Mouse (Mus musculus): ENCODE results near the gene Ces2e.
A peak's percentile ranks its signal among the peaks of the same experiment; 100 is the strongest.
"Not testable (repeated sequence)": the region's sequence is repeated elsewhere in the genome, so short reads cannot be mapped to it uniquely, and the experiment has no call there.

Gene Ces2e

DNA sequence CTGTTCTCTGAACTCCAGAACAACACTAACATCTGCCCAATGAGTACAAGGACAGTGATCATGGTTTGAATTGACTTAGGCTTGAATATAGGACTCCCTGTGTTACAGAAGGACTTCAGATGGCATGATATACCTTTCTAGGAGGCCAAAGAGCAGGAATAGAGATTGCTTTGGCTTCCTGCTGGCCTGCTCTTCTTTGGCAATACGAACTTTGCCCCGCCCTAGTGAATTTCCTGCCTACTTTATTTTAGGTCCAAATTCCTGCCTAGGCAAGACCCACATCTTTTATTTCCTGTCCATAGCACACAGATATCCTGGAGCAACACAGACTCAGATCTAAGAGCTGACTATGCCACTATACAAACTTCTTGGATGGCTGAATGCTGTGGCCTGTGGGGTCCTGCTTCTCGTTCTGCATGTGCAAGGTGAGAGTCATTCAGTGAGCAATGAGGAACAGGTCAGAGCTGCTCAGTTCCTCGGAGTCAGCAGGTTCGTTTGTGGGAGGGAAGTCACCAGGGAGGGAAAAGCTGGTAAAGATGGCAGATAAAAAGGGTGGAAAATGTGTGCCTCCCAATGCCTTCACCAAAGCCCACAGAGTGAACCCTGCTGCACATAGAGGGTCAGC lies at the start of gene Ces2e:
Gene Ces2e (plus strand): TSS at position 289 of the 625 bp plus-strand sequence.
- no peak for DNase-seq

DNA sequence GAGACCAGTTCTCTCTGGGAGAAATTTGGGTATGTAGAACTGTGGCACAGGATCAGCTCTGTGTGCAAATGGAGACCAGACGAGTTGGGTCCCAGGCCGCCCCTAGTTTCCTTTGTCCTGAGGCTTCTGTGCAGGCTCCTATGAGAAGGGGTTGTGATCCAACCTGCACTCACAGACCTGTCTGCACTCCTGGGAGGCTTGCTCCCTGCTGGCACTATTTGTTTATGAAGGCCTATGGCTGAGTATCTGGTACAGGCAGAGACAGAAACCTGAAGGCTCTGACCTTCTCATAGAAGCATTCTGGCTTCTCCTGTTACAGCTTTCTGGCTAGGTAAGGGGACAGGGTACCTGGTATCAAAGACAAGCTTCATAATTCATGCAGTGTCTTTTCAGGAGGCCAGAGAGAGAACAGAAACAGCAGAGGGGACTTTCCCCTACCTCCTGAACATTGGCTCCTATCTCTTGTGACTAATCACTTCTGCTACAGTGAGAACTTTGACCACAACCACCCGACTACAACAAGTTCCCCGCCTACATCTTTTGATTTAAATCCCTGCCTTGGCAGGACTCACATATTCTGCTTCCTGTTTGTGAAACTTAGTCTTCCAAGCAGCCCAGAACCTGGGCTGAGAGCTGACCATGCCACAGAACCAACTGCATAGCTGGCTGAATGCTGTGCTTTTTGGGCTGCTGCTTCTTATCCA lies 39.7 kb upstream of the Ces2e start:
- DNase-seq = not testable (repeated sequence)

DNA sequence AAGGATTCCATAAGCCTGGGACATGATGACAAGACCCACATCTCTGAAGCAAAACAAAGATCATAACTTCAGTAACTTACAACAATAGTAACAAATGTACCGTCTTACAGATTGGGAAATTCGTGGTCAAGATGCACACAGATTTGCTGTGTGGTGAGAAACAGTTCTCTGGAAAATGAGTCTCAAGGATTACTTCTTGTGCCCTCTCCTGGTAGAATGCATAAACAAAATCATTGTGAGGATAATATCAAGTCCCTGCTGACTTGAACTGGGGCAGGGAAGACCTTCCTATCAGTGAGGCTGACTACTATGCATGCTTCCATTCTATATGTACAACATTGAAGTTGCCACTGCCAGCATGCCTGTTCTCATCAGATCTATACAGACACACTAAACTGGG lies 24.3 kb upstream of the Ces2e start:
- DNase-seq = no peak

DNA sequence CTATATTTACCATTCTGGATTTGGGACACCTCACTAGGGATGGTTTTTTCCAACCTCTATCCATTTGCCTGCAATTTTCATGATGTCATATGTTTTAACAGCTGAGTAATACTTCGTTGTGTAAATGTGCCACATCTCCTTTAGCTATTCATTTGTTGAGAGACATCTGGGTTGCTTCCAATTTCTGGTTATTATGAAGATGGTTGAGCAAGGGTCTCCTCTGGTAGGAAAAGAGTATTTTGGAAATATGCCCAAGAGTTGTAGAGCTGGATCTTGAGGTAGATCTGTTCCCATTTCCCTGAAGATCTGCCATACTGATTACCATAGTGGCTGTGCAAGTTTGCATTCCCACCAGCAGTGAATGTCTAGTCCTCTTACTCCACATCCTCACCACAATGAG lies 18.9 kb upstream of the Ces2e start:
- DNase-seq = no peak

DNA sequence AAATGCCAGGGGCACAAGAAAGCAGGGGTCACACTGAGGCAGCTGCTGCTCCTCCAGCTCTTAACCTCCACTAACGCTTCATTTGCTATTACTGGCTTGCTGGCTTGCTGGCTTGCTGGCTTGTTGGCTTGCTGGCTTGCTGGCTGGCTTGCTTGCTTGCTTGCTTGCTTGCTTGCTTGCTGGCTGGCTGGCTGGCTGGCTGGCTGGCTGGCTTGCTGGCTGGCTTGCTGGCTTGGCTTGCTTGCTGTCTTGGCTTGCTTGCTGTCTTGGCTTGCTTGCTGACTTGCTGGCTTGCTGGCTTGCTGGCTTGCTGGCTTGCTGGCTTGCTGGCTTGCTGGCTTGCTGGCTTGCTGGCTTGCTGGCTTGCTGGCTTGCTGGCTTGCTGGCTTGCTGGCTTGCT lies 17.0 kb upstream of the Ces2e start:
- peak; percentile 10 for DNase-seq

DNA sequence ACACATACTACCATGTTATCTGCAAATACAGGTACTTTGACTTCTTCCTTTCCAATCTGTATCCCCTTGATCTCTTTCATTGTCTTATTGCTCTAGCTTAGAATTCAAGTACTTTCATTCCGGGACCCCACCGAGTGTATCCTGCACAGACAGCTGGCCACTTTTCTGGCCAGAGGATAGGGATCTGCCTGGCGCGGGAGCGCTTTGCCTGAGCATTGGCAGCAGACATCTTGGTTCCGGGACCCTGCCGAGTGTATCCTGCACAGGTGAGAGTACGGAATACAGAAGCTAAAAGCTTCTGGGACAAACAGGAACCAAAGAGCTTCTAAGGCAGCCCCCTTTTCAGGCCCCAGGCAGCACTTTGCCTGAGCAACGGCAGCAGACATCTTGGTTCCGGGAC lies 16.4 kb upstream of the Ces2e start:
- not testable (repeated sequence) for DNase-seq

DNA sequence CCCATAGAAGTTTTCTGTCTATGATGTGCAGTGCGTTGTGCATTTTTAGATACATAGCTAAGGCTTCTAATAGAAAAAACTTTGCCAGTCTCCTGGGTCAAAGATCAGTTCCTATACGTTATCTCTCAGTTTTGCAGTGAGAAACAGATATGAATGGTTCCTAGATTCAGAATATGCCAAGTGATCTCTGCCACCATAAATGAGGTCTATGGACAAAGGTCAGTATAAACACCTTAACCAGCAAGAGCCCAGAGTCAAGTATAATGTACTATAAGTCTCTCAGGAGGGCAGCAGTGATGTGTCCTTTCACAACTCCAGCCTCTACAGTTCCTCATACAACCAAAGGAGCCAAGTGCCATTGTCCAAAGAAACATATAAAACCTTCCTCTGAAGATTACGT lies 1.2 kb downstream of the Ces2e start:
- DNase-seq = no peak

DNA sequence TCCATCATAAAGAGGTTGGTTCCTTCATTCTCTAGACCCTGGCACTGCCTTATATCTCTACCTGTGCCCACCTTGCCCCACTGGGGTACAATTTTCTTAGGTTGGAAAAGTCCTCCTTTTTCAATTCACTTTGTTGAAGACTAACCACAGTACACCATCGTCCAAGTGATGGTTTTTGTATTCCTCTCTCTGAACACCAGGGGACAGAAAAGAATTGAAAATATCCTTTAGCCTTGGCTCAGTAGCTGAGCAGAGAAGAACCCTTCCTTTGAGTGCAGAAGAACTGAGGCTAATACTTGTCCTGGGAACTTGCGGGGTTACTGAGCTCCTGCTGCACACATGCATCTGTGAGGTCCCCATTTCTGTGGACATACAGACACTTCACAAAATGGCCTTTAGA lies 18.6 kb downstream of the Ces2e start:
- DNase-seq = no peak

DNA sequence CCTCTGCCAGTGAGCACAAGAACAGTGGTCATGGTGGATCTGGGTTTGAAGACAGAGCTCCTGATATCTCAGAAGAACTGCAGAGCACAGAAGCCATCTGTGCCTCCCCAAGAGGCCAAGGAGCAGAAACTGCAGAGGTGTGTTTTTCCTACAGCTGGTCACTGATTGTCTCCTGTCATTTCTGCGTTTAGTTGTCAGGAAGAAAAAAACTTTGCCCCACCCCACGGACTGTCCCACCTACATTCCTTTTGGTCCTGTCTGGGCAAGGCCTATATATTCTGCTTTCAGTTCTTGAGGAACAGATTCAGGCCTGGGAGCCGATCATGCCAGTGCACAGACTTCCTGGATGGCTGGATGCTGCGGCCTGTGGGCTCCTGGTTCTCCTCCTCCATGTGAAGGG lies 21.0 kb downstream of the Ces2e start, which contains the start of gene Ces2f:
Gene Ces2f (plus strand): TSS at position 301 of the 400 bp plus-strand sequence.
- DNase-seq = no peak

DNA sequence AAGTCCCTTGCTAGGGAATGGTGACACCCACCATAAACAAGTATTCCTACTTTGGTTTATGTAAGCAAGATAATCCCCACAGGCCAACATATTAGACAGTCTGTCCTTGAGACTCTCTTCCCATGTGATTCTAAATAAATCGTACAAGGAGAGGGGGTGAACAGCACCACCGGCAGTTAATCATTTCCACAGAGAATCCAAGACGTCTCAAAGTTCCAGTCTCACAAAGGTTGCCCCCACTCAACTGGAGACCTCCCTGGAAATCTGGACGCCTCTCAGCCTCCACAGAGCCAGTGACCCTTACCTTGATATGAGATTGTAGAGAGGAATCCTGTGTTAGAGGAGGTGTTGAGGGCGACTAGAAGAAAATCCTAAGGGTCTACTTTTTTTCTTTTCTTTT lies 23.0 kb downstream of the Ces2e start:
- no peak for DNase-seq

DNA sequence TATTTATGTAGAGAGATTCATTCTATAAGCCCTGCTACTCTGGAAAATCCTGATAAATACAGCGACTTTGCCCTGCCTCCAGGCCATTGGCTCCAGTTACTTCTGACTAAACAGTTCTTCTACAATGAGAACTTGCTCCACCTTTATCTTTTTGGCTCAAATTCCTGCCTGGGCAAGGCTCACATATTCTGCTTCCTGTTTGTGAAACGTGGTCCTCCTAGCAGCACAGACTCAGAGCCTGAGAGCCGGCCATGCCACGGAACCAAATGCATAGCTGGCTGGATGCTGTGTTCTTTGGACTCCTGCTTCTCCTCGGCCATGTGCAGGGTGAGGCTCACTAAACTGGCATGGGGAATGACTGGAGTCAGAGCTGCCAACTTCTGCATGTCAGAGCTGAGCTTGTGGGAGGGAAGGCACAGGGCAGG lies 35.5 kb downstream of the Ces2e start, which contains the start of gene Ces2g:
Gene Ces2g (plus strand): TSS at position 182 of the 425 bp plus-strand sequence.
- no peak for DNase-seq

DNA sequence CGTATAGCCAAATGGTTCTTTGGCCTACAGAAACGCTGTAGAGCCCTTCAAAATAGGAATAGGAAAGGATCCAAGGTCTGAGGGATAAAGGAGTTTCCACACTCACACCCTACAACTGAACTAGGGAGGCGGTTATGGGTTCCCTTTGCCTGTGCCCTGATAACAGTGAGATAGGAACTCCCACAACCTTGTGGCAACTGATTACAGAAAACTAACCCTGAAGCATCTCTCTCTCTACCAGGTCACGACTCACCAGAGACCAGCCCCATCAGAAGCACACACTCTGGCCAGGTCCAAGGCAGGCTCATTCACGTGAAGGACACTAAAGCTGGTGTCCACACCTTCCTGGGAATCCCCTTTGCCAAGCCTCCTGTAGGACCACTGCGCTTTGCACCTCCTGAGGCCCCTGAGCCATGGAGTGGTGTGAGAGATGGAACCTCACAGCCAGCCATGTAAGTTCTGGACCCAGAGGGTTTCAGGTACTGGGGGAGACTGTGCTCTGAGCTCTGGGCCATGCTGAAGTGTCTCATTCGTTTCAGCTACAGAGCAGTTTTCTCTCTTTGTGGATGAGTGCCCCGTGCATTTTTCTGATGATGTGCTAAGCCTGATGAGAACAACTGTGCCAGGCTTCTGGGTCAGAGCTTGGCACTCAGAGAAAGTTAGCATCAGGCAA lies 36.3 kb downstream of the Ces2e start:
- no peak for DNase-seq

DNA sequence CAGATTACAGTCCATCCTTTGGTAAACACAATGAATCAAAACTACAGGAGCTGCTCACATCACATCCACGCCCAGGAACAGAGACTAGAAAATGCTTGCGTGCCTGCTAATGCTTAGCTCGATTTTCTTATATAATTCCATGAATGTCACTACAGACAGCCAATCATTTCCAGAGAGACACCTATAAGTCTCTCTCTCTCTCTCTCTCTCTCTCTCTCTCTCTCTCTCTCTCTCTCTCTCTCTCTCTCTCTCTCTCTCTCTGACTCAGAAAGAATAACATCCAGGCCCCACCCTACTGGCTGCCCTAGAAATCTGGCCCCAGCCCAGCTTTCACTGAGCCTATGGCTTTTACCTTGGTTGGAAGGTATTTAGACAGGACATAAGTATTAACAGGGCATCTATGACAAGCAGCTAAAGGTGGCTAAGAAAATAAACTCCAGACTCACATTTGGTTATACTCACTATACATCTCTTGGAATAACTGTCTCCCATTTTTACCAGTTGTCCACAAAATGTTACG lies 37.4 kb downstream of the Ces2e start:
- DNase-seq = no peak

DNA sequence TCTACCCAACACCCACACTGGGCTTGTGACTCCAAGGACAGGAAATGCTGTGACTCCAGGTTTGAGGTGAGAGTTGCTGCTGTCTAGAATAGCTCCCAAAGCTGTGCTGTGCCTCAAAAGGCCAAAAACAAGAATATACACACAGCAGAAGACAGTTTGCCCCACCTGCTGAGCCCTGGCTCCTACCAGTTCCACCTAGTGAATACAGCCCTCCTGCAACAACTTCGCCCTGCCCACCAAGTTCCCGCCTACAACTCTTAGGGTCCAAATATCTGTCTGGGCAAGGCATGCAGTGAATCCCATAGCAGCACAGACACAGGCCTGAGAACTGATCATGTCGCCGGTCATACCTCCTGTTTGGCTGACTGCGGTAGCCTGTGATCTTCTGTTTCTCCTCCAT lies 58.1 kb downstream of the Ces2e start:
- no peak for DNase-seq
